20 mouse cellular contexts compared by ENCODE assay signal in the genomic region with DNA sequence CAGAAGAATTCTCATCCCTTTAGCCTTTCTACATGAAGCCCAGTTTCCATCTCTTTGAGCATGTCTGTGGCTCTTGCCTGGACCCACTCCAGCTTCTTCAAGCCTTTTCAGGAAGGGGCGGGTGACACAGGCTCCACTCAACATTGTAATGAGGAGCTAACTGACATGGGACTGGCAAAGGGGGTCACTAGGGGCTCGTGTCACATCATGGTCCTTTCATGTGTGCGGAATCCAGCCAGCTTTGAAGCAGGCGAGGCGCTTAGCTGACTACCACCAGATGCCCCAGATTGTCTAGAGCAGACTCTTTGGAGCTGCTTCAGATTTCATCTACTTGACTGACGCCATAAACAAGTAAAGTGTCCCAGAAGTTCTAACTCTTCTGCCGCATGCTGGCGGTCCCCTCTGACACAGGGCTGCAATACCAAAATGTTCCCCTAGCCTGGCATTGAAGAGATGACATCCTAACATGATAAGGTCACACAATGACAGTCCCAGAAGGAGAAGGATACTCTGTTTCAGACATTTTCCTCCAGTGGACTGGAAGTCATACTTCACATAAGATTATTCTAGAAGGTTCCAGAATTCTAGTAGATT. TPM values are rescaled to one million over a fixed set of nuclear protein-coding genes. Genes with fewer than 3 reads are reported as not detected.
DNase-seq lines count a peak whose midpoint lies in the region; ATAC-seq and TF ChIP-seq lines count a peak whose summit lies in the region.
"Had no signal": no experiment of that assay in that cellular context is flagged by ENCODE, and none has a peak within 500 bp of the region (broad histone marks: within the 10 kb centered on the region; RNA-seq: fewer than 3 reads in every experiment).

No protein-coding gene starts in this region.

- 91% methylated on average over 8 of the region's 8 CpGs for WGBS in midbrain, postnatal 0 days
- WGBS in midbrain, embryonic 15.5 days: 91% methylated on average over 8 of the region's 8 CpGs
- WGBS in lung, embryonic 15.5 days: 56% methylated on average over 8 of the region's 8 CpGs

- DNase-seq in midbrain, postnatal 0 days (ENCODE audit: low spot score): peak; percentile 14
- peak; percentile 65 for DNase-seq in lung, postnatal 14 days
- DNase-seq in layer of hippocampus, adult 2 months (ENCODE audit: low spot score in 2 of 2): no peak
- no peak for DNase-seq in spleen, postnatal 14 days (ENCODE audit: low spot score in 2 of 2)
- DNase-seq in thymus, postnatal 0 days (ENCODE audit: low spot score): no peak
- DNase-seq: adrenal gland, adult 2 months; adrenal gland, postnatal 25 days; cerebellum, adult 18-20 months; gastrocnemius, postnatal 36 days; heart, adult 11 months; heart, postnatal 36 days had no signal

- no peak overlapping the region for H3K27ac ChIP-seq in midbrain, postnatal 0 days (ENCODE audit: low read depth, low read length)
- no peak overlapping the region for H3K27ac ChIP-seq in midbrain, embryonic 15.5 days
- H3K27ac ChIP-seq in lung, embryonic 15.5 days: peak overlapping the region; percentile 55
- no peak overlapping the region for H3K27ac ChIP-seq in layer of hippocampus, adult 2 months
- H3K27ac ChIP-seq: forebrain, embryonic 15.5 days; heart, embryonic 13.5 days had no signal

- no peak overlapping the region for H3K9ac ChIP-seq in midbrain, postnatal 0 days (replicated peaks; ENCODE audit: low read length, poor library complexity, severe bottlenecking)
- H3K9ac ChIP-seq in midbrain, embryonic 15.5 days: no peak overlapping the region
- no peak overlapping the region for H3K9ac ChIP-seq in lung, embryonic 15.5 days
- H3K9ac ChIP-seq: forebrain, embryonic 15.5 days; heart, embryonic 13.5 days had no signal

- no peak for ATAC-seq in midbrain, postnatal 0 days (ENCODE audit: low FRiP score)
- no peak for ATAC-seq in midbrain, embryonic 15.5 days (replicated peaks)
- peak; percentile 94 for ATAC-seq in lung, embryonic 15.5 days (ENCODE audit: borderline replicate concordance, extremely low read depth, low FRiP score, low TSS enrichment)
- ATAC-seq: forebrain, embryonic 15.5 days had no signal

- no peaks in the 10 kb centered on the region for H3K9me3 ChIP-seq in midbrain, postnatal 0 days (ENCODE audit: low read length)
- H3K9me3 ChIP-seq in midbrain, embryonic 15.5 days: no peaks in the 10 kb centered on the region
- no peaks in the 10 kb centered on the region for H3K9me3 ChIP-seq in lung, embryonic 15.5 days
- H3K9me3 ChIP-seq: forebrain, embryonic 15.5 days had no signal

- no peaks in the 10 kb centered on the region for H3K36me3 ChIP-seq in midbrain, postnatal 0 days (ENCODE audit: insufficient read depth, low read length)
- H3K36me3 ChIP-seq in midbrain, embryonic 15.5 days (replicated peaks): no peaks in the 10 kb centered on the region
- H3K36me3 ChIP-seq in lung, embryonic 15.5 days: no peaks in the 10 kb centered on the region
- H3K36me3 ChIP-seq: forebrain, embryonic 15.5 days; heart, embryonic 13.5 days had no signal

- no peak overlapping the region for H3K4me3 ChIP-seq in midbrain, postnatal 0 days (ENCODE audit: low read depth, low read length)
- H3K4me3 ChIP-seq in midbrain, embryonic 15.5 days: no peak overlapping the region
- H3K4me3 ChIP-seq in lung, embryonic 15.5 days: no peak overlapping the region
- H3K4me3 ChIP-seq in layer of hippocampus, adult 2 months: no peak overlapping the region
- H3K4me3 ChIP-seq: forebrain, embryonic 15.5 days; heart, embryonic 13.5 days had no signal

- H3K4me1 ChIP-seq in midbrain, postnatal 0 days (ENCODE audit: insufficient read depth, low read length): no peaks in the 10 kb centered on the region
- no peaks in the 10 kb centered on the region for H3K4me1 ChIP-seq in midbrain, embryonic 15.5 days
- no peaks in the 10 kb centered on the region; the same call in 1 of the 2 replicates for H3K4me1 ChIP-seq in lung, embryonic 15.5 days
- H3K4me1 ChIP-seq: forebrain, embryonic 15.5 days had no signal

- TF ChIP-seq CTCF in midbrain, postnatal 0 days (IDR thresholded peaks at IDR 0.05): no peak
- TF ChIP-seq CTCF in layer of hippocampus, adult 2 months (conservative IDR thresholded peaks at IDR 0.05): no peak

- no peak overlapping the region for H3K4me2 ChIP-seq in midbrain, postnatal 0 days (ENCODE audit: low read depth, low read length, poor library complexity, severe bottlenecking)
- no peak overlapping the region for H3K4me2 ChIP-seq in midbrain, embryonic 15.5 days
- no peak overlapping the region for H3K4me2 ChIP-seq in lung, embryonic 15.5 days
- H3K4me2 ChIP-seq: forebrain, embryonic 15.5 days; heart, embryonic 13.5 days had no signal

- H3K27me3 ChIP-seq in midbrain, postnatal 0 days (ENCODE audit: insufficient read depth, low read length): no peaks in the 10 kb centered on the region
- no peaks in the 10 kb centered on the region for H3K27me3 ChIP-seq in midbrain, embryonic 15.5 days (replicated peaks)
- no peaks in the 10 kb centered on the region for H3K27me3 ChIP-seq in lung, embryonic 15.5 days
- H3K27me3 ChIP-seq: forebrain, embryonic 15.5 days had no signal

RNA-seq across cellular contexts. Expression of a gene that starts 31.3 kb away (rescaled TPM):
- total RNA-seq in midbrain, postnatal 0 days (2014; rRNA removed): not detected in 2 replicates
- polyA plus RNA-seq in midbrain, postnatal 0 days (2015; fragmentation: Nextera tagmentation; extraction: Ambion mirVana): 0.26 TPM in 1 of 2 replicates, not detected in the other
- polyA plus RNA-seq in midbrain, embryonic 15.5 days (2015; fragmentation: Nextera tagmentation; extraction: Ambion mirVana): 0.15 TPM in 1 of 2 replicates, not detected in the other
- polyA plus RNA-seq in lung, embryonic 15.5 days (2015; fragmentation: Nextera tagmentation; extraction: Ambion mirVana): 0.14 TPM in 1 of 2 replicates, not detected in the other
- not detected for total RNA-seq in layer of hippocampus, adult 2 months (2021)
- polyA plus RNA-seq in thymus, postnatal 0 days (2015; fragmentation: Nextera tagmentation; extraction: Ambion mirVana): not detected in 2 replicates
- total RNA-seq: adrenal gland, adult 2 months; adrenal gland, postnatal 25 days; ES-E14; gastrocnemius, adult 8-10 months; gastrocnemius, postnatal 36 days; heart, postnatal 36 days had no signal
- polyA plus RNA-seq: adrenal gland, adult 2 months; embryonic facial prominence, embryonic 11.5 days; forebrain, embryonic 11.5 days; forebrain, embryonic 15.5 days; heart, embryonic 13.5 days; heart, postnatal 0 days had no signal

Comparison
In these comparisons a context has a peak if more than half of its experiments do, and no peak if none do; other contexts are left out.
1. DNase-seq: peak in midbrain, postnatal 0 days (single experiment) and lung, postnatal 14 days (single experiment); none in layer of hippocampus, adult 2 months (0 of 2), spleen, postnatal 14 days (0 of 2) and thymus, postnatal 0 days (single experiment).